Comparison of ENCODE assay signal across 8 mouse cellular contexts in genomic region chr4:152326543-152326942, GRCm38 (mm10). TPM values are rescaled to one million over a fixed set of nuclear protein-coding genes. Genes with fewer than 3 reads are reported as not detected.
DNase-seq lines count a peak whose midpoint lies in the region; ATAC-seq and TF ChIP-seq lines count a peak whose summit lies in the region.

No protein-coding gene starts in this region.

- peaks cover 37% of the 10 kb centered on the region for H3K36me3 ChIP-seq in heart, embryonic 15.5 days
- H3K36me3 ChIP-seq in ES-Bruce4 (ENCODE audit: control insufficient read depth, insufficient read depth, low read length, poor library complexity, severe bottlenecking) (peaks cover 39% of the 10 kb centered on the region), macrophage (ENCODE audit: inconsistent target) (peaks cover 30% of the 10 kb centered on the region; the same call in 1 of the 2 replicates)
- H3K36me3 ChIP-seq in forebrain, postnatal 0 days (ENCODE audit: insufficient read depth), result peaks cover 31% of the 10 kb centered on the region

- H3K4me1 ChIP-seq in heart, embryonic 15.5 days (replicated peaks), result peaks cover 12% of the 10 kb centered on the region
- H3K4me1 ChIP-seq in ES-Bruce4 (ENCODE audit: control insufficient read depth, insufficient read depth, low read length), result peaks cover 10% of the 10 kb centered on the region
- H3K4me1 ChIP-seq in forebrain, postnatal 0 days (ENCODE audit: insufficient read depth), result peaks cover 10% of the 10 kb centered on the region

- no peaks in the 10 kb centered on the region for H3K27me3 ChIP-seq in heart, embryonic 15.5 days
- no peaks in the 10 kb centered on the region for H3K27me3 ChIP-seq in ES-Bruce4 (ENCODE audit: control insufficient read depth, insufficient read depth, low read length, poor library complexity, severe bottlenecking)
- H3K27me3 ChIP-seq in forebrain, postnatal 0 days (ENCODE audit: insufficient read depth, low read length), result no peaks in the 10 kb centered on the region

- intact Hi-C loops in heart, postnatal 14 days (cut with DNase I), result no loop called here

- no peaks in the 10 kb centered on the region for H3K9me3 ChIP-seq in heart, embryonic 15.5 days (replicated peaks)
- H3K9me3 ChIP-seq in ES-Bruce4 (replicated peaks; ENCODE audit: control insufficient read depth, insufficient read depth, low read length, poor library complexity, severe bottlenecking), result no peaks in the 10 kb centered on the region
- H3K9me3 ChIP-seq in forebrain, postnatal 0 days (ENCODE audit: low read length), result no peaks in the 10 kb centered on the region

- 1% methylated on average over 11 of the region's 11 CpGs for WGBS in heart, embryonic 15.5 days
- WGBS in forebrain, postnatal 0 days, result 3% methylated on average over 11 of the region's 11 CpGs
- WGBS in macrophage (ENCODE audit: missing documents), result 3% methylated on average over 11 of the region's 11 CpGs

- no peak for TF ChIP-seq POLR2A in ES-Bruce4 (IDR thresholded peaks at IDR 0.05; ENCODE audit: insufficient read depth, low read length)

- peak overlapping the region; percentile 78 for H3K4me2 ChIP-seq in heart, embryonic 15.5 days
- H3K4me2 ChIP-seq in forebrain, postnatal 0 days (ENCODE audit: low read depth), result peak overlapping the region; percentile 81

- no peak for ATAC-seq in heart, embryonic 15.5 days (replicated peaks; ENCODE audit: insufficient number of reproducible peaks, insufficient read depth, low FRiP score, low read depth)
- no peak for ATAC-seq in forebrain, postnatal 0 days

- peak overlapping the region; percentile 92 for H3K9ac ChIP-seq in heart, embryonic 15.5 days
- peak overlapping the region; percentile 93 for H3K9ac ChIP-seq in ES-Bruce4 (ENCODE audit: low read depth, poor library complexity, severe bottlenecking)
- H3K9ac ChIP-seq in forebrain, postnatal 0 days, result peak overlapping the region; percentile 72

- DNase-seq in heart, postnatal 14 days, result no peak
- DNase-seq in forebrain, postnatal 0 days, result no peak
- DNase-seq in urinary bladder, postnatal 25 days (ENCODE audit: low spot score), result no peak
- DNase-seq in urinary bladder, adult 2 months (ENCODE audit: low spot score), result no peak
- no peak for DNase-seq in thymus, postnatal 14 days

- H3K4me3 ChIP-seq in heart, embryonic 15.5 days, result peak overlapping the region; percentile 78
- H3K4me3 ChIP-seq in ES-Bruce4 (ENCODE audit: low read depth, low read length) (peak overlapping the region; percentile 93), macrophage (ENCODE audit: inconsistent target) (peak overlapping the region; percentile 81)
- peak overlapping the region; percentile 69 for H3K4me3 ChIP-seq in forebrain, postnatal 0 days (ENCODE audit: low read depth, low read length)

- H3K27ac ChIP-seq in heart, embryonic 15.5 days, result no peak overlapping the region
- H3K27ac ChIP-seq in ES-Bruce4 (ENCODE audit: insufficient read depth, low read length) (peak overlapping the region; percentile 40), macrophage (peak overlapping the region; percentile 12; the same call in 1 of the 2 replicates)
- H3K27ac ChIP-seq in forebrain, postnatal 0 days (ENCODE audit: low read depth, low read length), result no peak overlapping the region

- TF ChIP-seq EP300 in ES-Bruce4 (IDR thresholded peaks at IDR 0.05; ENCODE audit: insufficient read depth, low read depth, low read length), result no peak

- no peak for TF ChIP-seq CTCF in ES-Bruce4 (IDR thresholded peaks at IDR 0.05; ENCODE audit: low read depth, low read length)
- no peak for TF ChIP-seq CTCF in forebrain, postnatal 0 days (IDR thresholded peaks at IDR 0.05; ENCODE audit: low read depth)

- H3K79me2 ChIP-seq in macrophage (ENCODE audit: inconsistent target), result peaks cover 51% of the 10 kb centered on the region

RNA-seq across cellular contexts. Expression of gene Rpl22, which starts 1.0 kb away (rescaled TPM):
- 180 and 243 TPM in 2 replicates for polyA plus RNA-seq in heart, embryonic 15.5 days (2015; fragmentation: Nextera tagmentation; extraction: Ambion mirVana)
- total RNA-seq in heart, postnatal 14 days (2021), result 100 to 1,000 TPM; 223 to 252 TPM
- 1,917 and 1,978 TPM in 2 replicates for polyA plus RNA-seq in ES-Bruce4 (2011; ENCODE audit: insufficient read depth, insufficient read length, low read depth, missing spikeins)
- 313 and 387 TPM in 2 replicates for total RNA-seq in forebrain, postnatal 0 days (2014; rRNA removed)
- polyA plus RNA-seq in forebrain, postnatal 0 days (2015; fragmentation: Nextera tagmentation; extraction: Ambion mirVana), result 176 and 212 TPM in 2 replicates
- total RNA-seq in macrophage (2018; cell fraction: chromatin; rRNA removed), result 100 to 1,000 TPM in 1 of 26 experiments, 10 to 100 TPM in 25; 10.9 to 129 (median 44.2) TPM
- 100 to 1,000 TPM; 265 to 772 (median 422) TPM for total RNA-seq in macrophage (2018; cell fraction: cytosol; rRNA removed)
- total RNA-seq in macrophage (2018; cell fraction: nucleus; rRNA removed), result 100 to 1,000 TPM in 3 of 26 experiments, 10 to 100 TPM in 23; 33.6 to 124 (median 63.7) TPM
- polyA plus RNA-seq in macrophage (2018), result 548 to 903 TPM (median 773 TPM) in 3 replicates
- polyA plus RNA-seq in urinary bladder, adult 2 months (2012; rRNA removed), result 727 and 877 TPM in 2 replicates

RNA-seq across cellular contexts. Expression of gene Rnf207, which starts 7.8 kb away (rescaled TPM):
- polyA plus RNA-seq in heart, embryonic 15.5 days (2015; fragmentation: Nextera tagmentation; extraction: Ambion mirVana), result 98.4 and 103 TPM in 2 replicates
- 10 to 100 TPM; 84.5 to 95.8 TPM for total RNA-seq in heart, postnatal 14 days (2021)
- polyA plus RNA-seq in ES-Bruce4 (2011; ENCODE audit: insufficient read depth, insufficient read length, low read depth, missing spikeins), result 3.2 and 4.2 TPM in 2 replicates
- 2.6 and 4.4 TPM in 2 replicates for total RNA-seq in forebrain, postnatal 0 days (2014; rRNA removed)
- polyA plus RNA-seq in forebrain, postnatal 0 days (2015; fragmentation: Nextera tagmentation; extraction: Ambion mirVana), result 2.7 and 4.2 TPM in 2 replicates
- total RNA-seq in macrophage (2018; cell fraction: chromatin; rRNA removed), result 1 to 10 TPM in 1 of 26 experiments, not detected in 25; 1.2 TPM
- not detected for total RNA-seq in macrophage (2018; cell fraction: cytosol; rRNA removed)
- not detected for total RNA-seq in macrophage (2018; cell fraction: nucleus; rRNA removed)
- polyA plus RNA-seq in macrophage (2018), result not detected in 3 replicates
- polyA plus RNA-seq in urinary bladder, adult 2 months (2012; rRNA removed), result 28.0 and 34.9 TPM in 2 replicates

RNA-seq across cellular contexts. Expression of gene Chd5, which starts 11.9 kb away (rescaled TPM):
- 0.06 and 0.22 TPM in 2 replicates for polyA plus RNA-seq in heart, embryonic 15.5 days (2015; fragmentation: Nextera tagmentation; extraction: Ambion mirVana)
- under 1 TPM; 0.10 to 0.60 TPM for total RNA-seq in heart, postnatal 14 days (2021)
- 5.4 and 5.8 TPM in 2 replicates for polyA plus RNA-seq in ES-Bruce4 (2011; ENCODE audit: insufficient read depth, insufficient read length, low read depth, missing spikeins)
- total RNA-seq in forebrain, postnatal 0 days (2014; rRNA removed), result 60.0 and 76.0 TPM in 2 replicates
- 35.2 and 57.8 TPM in 2 replicates for polyA plus RNA-seq in forebrain, postnatal 0 days (2015; fragmentation: Nextera tagmentation; extraction: Ambion mirVana)
- total RNA-seq in macrophage (2018; cell fraction: chromatin; rRNA removed), result 1 to 10 TPM in 2 of 26 experiments, under 1 TPM in 24; 0.16 to 4.3 (median 0.30) TPM
- total RNA-seq in macrophage (2018; cell fraction: cytosol; rRNA removed), result under 1 TPM in 21 of 26 experiments, not detected in 5; under 0.01 to 0.98 (median 0.03) TPM
- total RNA-seq in macrophage (2018; cell fraction: nucleus; rRNA removed), result under 1 TPM in 24 of 26 experiments, not detected in 2; 0.07 to 0.33 (median 0.15) TPM
- polyA plus RNA-seq in macrophage (2018), result 0.03 to 0.06 TPM (median 0.06 TPM) in 3 replicates
- 0.55 and 0.56 TPM in 2 replicates for polyA plus RNA-seq in urinary bladder, adult 2 months (2012; rRNA removed)

RNA-seq across cellular contexts. Expression of gene Icmt, which starts 29.5 kb away (rescaled TPM):
- polyA plus RNA-seq in heart, embryonic 15.5 days (2015; fragmentation: Nextera tagmentation; extraction: Ambion mirVana), result 15.3 and 20.3 TPM in 2 replicates
- 10 to 100 TPM; 25.9 to 27.2 TPM for total RNA-seq in heart, postnatal 14 days (2021)
- polyA plus RNA-seq in ES-Bruce4 (2011; ENCODE audit: insufficient read depth, insufficient read length, low read depth, missing spikeins), result 21.4 and 22.8 TPM in 2 replicates
- 24.4 and 28.5 TPM in 2 replicates for total RNA-seq in forebrain, postnatal 0 days (2014; rRNA removed)
- polyA plus RNA-seq in forebrain, postnatal 0 days (2015; fragmentation: Nextera tagmentation; extraction: Ambion mirVana), result 9.8 and 12.7 TPM in 2 replicates
- total RNA-seq in macrophage (2018; cell fraction: chromatin; rRNA removed), result 10 to 100 TPM in 11 of 26 experiments, 1 to 10 TPM in 15; 3.7 to 18.0 (median 8.8) TPM
- total RNA-seq in macrophage (2018; cell fraction: cytosol; rRNA removed), result 10 to 100 TPM; 12.8 to 22.0 (median 17.1) TPM
- total RNA-seq in macrophage (2018; cell fraction: nucleus; rRNA removed), result 10 to 100 TPM; 10.3 to 27.5 (median 17.6) TPM
- 7.9 to 19.2 TPM (median 17.9 TPM) in 3 replicates for polyA plus RNA-seq in macrophage (2018)
- polyA plus RNA-seq in urinary bladder, adult 2 months (2012; rRNA removed), result 25.2 and 26.2 TPM in 2 replicates

RNA-seq across cellular contexts. Expression of gene Hes3, which starts 35.1 kb away (rescaled TPM):
- polyA plus RNA-seq in heart, embryonic 15.5 days (2015; fragmentation: Nextera tagmentation; extraction: Ambion mirVana), result not detected in 2 replicates
- total RNA-seq in heart, postnatal 14 days (2021), result not detected
- polyA plus RNA-seq in ES-Bruce4 (2011; ENCODE audit: insufficient read depth, insufficient read length, low read depth, missing spikeins) (not detected in 2 replicates), macrophage (2018) (not detected in 3 replicates)
- 0.57 TPM in 1 of 2 replicates, not detected in the other for total RNA-seq in forebrain, postnatal 0 days (2014; rRNA removed)
- polyA plus RNA-seq in forebrain, postnatal 0 days (2015; fragmentation: Nextera tagmentation; extraction: Ambion mirVana), result 0.13 TPM in 1 of 2 replicates, not detected in the other
- not detected for total RNA-seq in macrophage (2018; cell fraction: chromatin; rRNA removed)
- total RNA-seq in macrophage (2018; cell fraction: cytosol; rRNA removed), result not detected
- not detected for total RNA-seq in macrophage (2018; cell fraction: nucleus; rRNA removed)
- polyA plus RNA-seq in urinary bladder, adult 2 months (2012; rRNA removed), result not detected in 2 replicates

Comparison
In these comparisons a context has a peak if more than half of its experiments do, and no peak if none do; other contexts are left out.
1. H3K27ac ChIP-seq: peak in ES-Bruce4 (single experiment) and macrophage (single experiment); none in heart, embryonic 15.5 days (single experiment) and forebrain, postnatal 0 days (single experiment).
2. Peak in every context shown above with its lines, with median percentiles within 50 percentile points of each other: H3K4me3 ChIP-seq and H3K9ac ChIP-seq.